Mouse (Mus musculus): ENCODE data around the gene Ano7. TPM values are rescaled to one million over a fixed set of nuclear protein-coding genes. Genes with fewer than 3 reads are reported as not detected.

Gene Ano7
- total and polyA plus RNA-seq, 3 experiments = 0.03 TPM; not detected in 2

- TF ChIP-seq CTCF (IDR thresholded peaks at IDR 0.05 in 2 of 3, conservative IDR thresholded peaks at IDR 0.05 in 1 of 3; ENCODE audit: control insufficient read depth in 1 of 3, insufficient read depth in 1 of 3, low read depth in 2 of 3, low read length in 3 of 3, poor library complexity in 1 of 3, severe bottlenecking in 1 of 3) = no peak
- no peak for TF ChIP-seq ETS1 (IDR thresholded peaks at IDR 0.05; ENCODE audit: low read depth, low read length)
- peak; percentile 97 for TF ChIP-seq ZMIZ1 (IDR thresholded peaks at IDR 0.05; ENCODE audit: low read depth, low read length)
- TF ChIP-seq MYC (IDR thresholded peaks at IDR 0.05; ENCODE audit: low read depth, low read length) = no peak
- TF ChIP-seq ZKSCAN1 (IDR thresholded peaks at IDR 0.05; ENCODE audit: low read depth, low read length) = no peak
- TF ChIP-seq NRF1 (IDR thresholded peaks at IDR 0.05; ENCODE audit: insufficient read depth, low read depth, low read length, poor library complexity, severe bottlenecking) = peak; percentile 60; the same call in 1 of the 2 replicates
- TF ChIP-seq SMC3 (IDR thresholded peaks at IDR 0.05; ENCODE audit: low read depth, low read length) = no peak
- TF ChIP-seq TCF12 (IDR thresholded peaks at IDR 0.05; ENCODE audit: low read depth, low read length) = peak; percentile 67
- TF ChIP-seq MAX (IDR thresholded peaks at IDR 0.05; ENCODE audit: low read length) = 0 out of 2 replicates have a peak, but pooled peaks have one; percentile 27
- TF ChIP-seq GABPA (IDR thresholded peaks at IDR 0.05; ENCODE audit: low read depth, low read length) = no peak
Observed at GRCm38 (mm10) chr1:93445111-93445821, 71.5 kb downstream of the Ano7 start (continued).

- H3K4me1 ChIP-seq (ENCODE audit: control insufficient read depth in 1 of 2, insufficient read depth in 2 of 2, low read length in 2 of 2) = peaks cover 3 to 13% of the 10 kb centered on the region in 2 experiments; a peak in 3 of 4 replicates
- H3K4me3 ChIP-seq (ENCODE audit: control insufficient read depth in 1 of 2, insufficient read depth in 1 of 2, low read depth in 2 of 2, low read length in 2 of 2) = peak overlapping the region; percentile 95 to 97
- peaks cover 9 to 23% of the 10 kb centered on the region in 2 experiments for H3K36me3 ChIP-seq (ENCODE audit: control insufficient read depth in 1 of 2, insufficient read depth in 2 of 2, low read length in 2 of 2)
- H3K9ac ChIP-seq (ENCODE audit: control insufficient read depth, low read depth, low read length, poor library complexity, severe bottlenecking) = peak overlapping the region; percentile 94
- H3K27me3 ChIP-seq (ENCODE audit: control insufficient read depth in 1 of 2, insufficient read depth in 2 of 2, low read length in 2 of 2) = no peaks in the 10 kb centered on the region
- H3K79me2 ChIP-seq (ENCODE audit: control insufficient read depth, insufficient read depth, low read length, poor library complexity) = peaks cover 47% of the 10 kb centered on the region
- TF ChIP-seq MYC (IDR thresholded peaks at IDR 0.05; ENCODE audit: low read depth, low read length) (peak; percentile 38; the same call in 1 of the 2 replicates), SIN3A (IDR thresholded peaks at IDR 0.05; ENCODE audit: low read length) (peak; percentile 63; the same call in 1 of the 2 replicates), KAT2A (conservative IDR thresholded peaks at IDR 0.05; ENCODE audit: low read depth, low read length) (0 out of 2 replicates have a peak, but pooled peaks have one; percentile 24), USF1 (IDR thresholded peaks at IDR 0.05; ENCODE audit: low read depth, low read length) (0 out of 2 replicates have a peak, but pooled peaks have one; percentile 3), CTCF (IDR thresholded peaks at IDR 0.05 in 2 of 3, conservative IDR thresholded peaks at IDR 0.05 in 1 of 3; ENCODE audit: control insufficient read depth in 1 of 3, insufficient read depth in 1 of 3, low read depth in 2 of 3, low read length in 3 of 3, poor library complexity in 1 of 3, severe bottlenecking in 1 of 3) (peak; percentile 1 to 17 (median 1); a peak in 2 of 6 replicates), SMC3 (IDR thresholded peaks at IDR 0.05; ENCODE audit: low read depth, low read length) (0 out of 2 replicates have a peak, but pooled peaks have one; percentile 3), GATA1 (IDR thresholded peaks at IDR 0.05; ENCODE audit: low read depth, low read length) (no peak), POLR2A (IDR thresholded peaks at IDR 0.05; ENCODE audit: control insufficient read depth in 1 of 2, insufficient read depth in 1 of 2, low read depth in 1 of 2, low read length in 2 of 2, poor library complexity in 1 of 2) (peak in 1 of 2 experiments; percentile 47; a peak in 2 of 4 replicates), MAZ (IDR thresholded peaks at IDR 0.05; ENCODE audit: low read depth, low read length) (no peak)
- no peaks in the 10 kb centered on the region for H3K9me3 ChIP-seq (replicated peaks; ENCODE audit: insufficient read depth, low read length)
- no peak for DNase-seq (ENCODE audit: low read depth, low spot score)
- peak overlapping the region; percentile 78 for H3K27ac ChIP-seq (ENCODE audit: control insufficient read depth, low read depth, low read length)
Observed at GRCm38 (mm10) chr1:93445822-93446162, 72.1 kb downstream of the Ano7 start.

Data from MEL (cell line).